Comparison of ENCODE assay signal across 8 mouse cellular contexts in genomic region chr2:170469616-170470308, GRCm38 (mm10). TPM values are rescaled to one million over a fixed set of nuclear protein-coding genes. Genes with fewer than 3 reads are reported as not detected.
DNase-seq lines count a peak whose midpoint lies in the region; ATAC-seq lines count a peak whose summit lies in the region.

No protein-coding gene starts in this region.

- peaks cover 3% of the 10 kb centered on the region; the same call in 1 of the 2 replicates for H3K27me3 ChIP-seq in kidney, embryonic 15.5 days

- no peaks in the 10 kb centered on the region for H3K36me3 ChIP-seq in kidney, embryonic 15.5 days

- 5% methylated on average over 10 of the region's 10 CpGs for WGBS in kidney, embryonic 15.5 days

- peak; percentile 83 for ATAC-seq in granulocyte monocyte progenitor cell, adult 5-6 weeks (replicated peaks; ENCODE audit: poor library complexity, severe bottlenecking)
- ATAC-seq in kidney, embryonic 15.5 days (replicated peaks; ENCODE audit: low FRiP score), result peak; percentile 85
- ATAC-seq in megakaryocyte-erythroid progenitor cell, adult 5-6 weeks (replicated peaks; ENCODE audit: low FRiP score, low TSS enrichment, poor library complexity, severe bottlenecking), result no peak

- peaks cover 18% of the 10 kb centered on the region for H3K4me1 ChIP-seq in kidney, embryonic 15.5 days

- peak; percentile 62 for DNase-seq in retina, postnatal 1 day
- DNase-seq in retina, embryonic 14.5 days (ENCODE audit: low spot score), result no peak
- peak; percentile 75 for DNase-seq in brain, adult 2 months (ENCODE audit: low read depth, low spot score)
- peak; percentile 25 for DNase-seq in lung, postnatal 14 days
- DNase-seq in spleen, postnatal 36 days (ENCODE audit: low spot score in 2 of 2), result no peak

- H3K27ac ChIP-seq in kidney, embryonic 15.5 days, result 0 out of 2 replicates have a peak overlapping the region, but pooled peaks have one; percentile 29

- H3K4me3 ChIP-seq in kidney, embryonic 15.5 days (replicated peaks), result no peak overlapping the region

- H3K9ac ChIP-seq in kidney, embryonic 15.5 days, result no peak overlapping the region

- H3K4me2 ChIP-seq in kidney, embryonic 15.5 days, result peak overlapping the region; percentile 24

- H3K9me3 ChIP-seq in kidney, embryonic 15.5 days (replicated peaks), result no peaks in the 10 kb centered on the region

RNA-seq across cellular contexts. Expression of gene Pfdn4, which starts 26.5 kb away (rescaled TPM):
- total RNA-seq in granulocyte monocyte progenitor cell, adult 5-6 weeks (2014; fragmentation: Nextera tagmentation), result 52.7 and 59.1 TPM in 2 replicates
- total RNA-seq in granulocyte monocyte progenitor cell, adult 5-6 weeks (2017), result 58.7 and 82.4 TPM in 2 replicates
- polyA plus RNA-seq in kidney, embryonic 15.5 days (2015; fragmentation: Nextera tagmentation; extraction: Ambion mirVana), result 77.8 and 103 TPM in 2 replicates
- 53.8 and 62.9 TPM in 2 replicates for total RNA-seq in megakaryocyte-erythroid progenitor cell, adult 5-6 weeks (2014; fragmentation: Nextera tagmentation)
- total RNA-seq in megakaryocyte-erythroid progenitor cell, adult 5-6 weeks (2017), result 90.7 and 91.2 TPM in 2 replicates

RNA-seq across cellular contexts. Expression of gene Cyp24a1, which starts 27.2 kb away (rescaled TPM):
- not detected in 2 replicates for total RNA-seq in granulocyte monocyte progenitor cell, adult 5-6 weeks (2014; fragmentation: Nextera tagmentation)
- total RNA-seq in granulocyte monocyte progenitor cell, adult 5-6 weeks (2017), result not detected in 2 replicates
- 1.7 and 1.8 TPM in 2 replicates for polyA plus RNA-seq in kidney, embryonic 15.5 days (2015; fragmentation: Nextera tagmentation; extraction: Ambion mirVana)
- total RNA-seq in megakaryocyte-erythroid progenitor cell, adult 5-6 weeks (2014; fragmentation: Nextera tagmentation), result not detected in 2 replicates
- not detected in 2 replicates for total RNA-seq in megakaryocyte-erythroid progenitor cell, adult 5-6 weeks (2017)

RNA-seq across cellular contexts. Expression of gene Bcas1, which starts 42.1 kb away (rescaled TPM):
- total RNA-seq in granulocyte monocyte progenitor cell, adult 5-6 weeks (2014; fragmentation: Nextera tagmentation), result not detected in 2 replicates
- 0.30 and 0.41 TPM in 2 replicates for total RNA-seq in granulocyte monocyte progenitor cell, adult 5-6 weeks (2017)
- 0.58 and 1.7 TPM in 2 replicates for polyA plus RNA-seq in kidney, embryonic 15.5 days (2015; fragmentation: Nextera tagmentation; extraction: Ambion mirVana)
- not detected in 2 replicates for total RNA-seq in megakaryocyte-erythroid progenitor cell, adult 5-6 weeks (2014; fragmentation: Nextera tagmentation)
- 0.61 TPM in 1 of 2 replicates, not detected in the other for total RNA-seq in megakaryocyte-erythroid progenitor cell, adult 5-6 weeks (2017)

Comparison
In these comparisons a context has a peak if more than half of its experiments do, and no peak if none do; other contexts are left out.
1. DNase-seq: peak in retina, postnatal 1 day (single experiment), brain, adult 2 months (single experiment) and lung, postnatal 14 days (single experiment); none in retina, embryonic 14.5 days (single experiment) and spleen, postnatal 36 days (0 of 2).